Mouse (Mus musculus) left cerebral cortex, adult 2 months (tissue): Measurements from ENCODE around the gene Taf8. TPM values are rescaled to one million over a fixed set of nuclear protein-coding genes. Genes with fewer than 3 reads are reported as not detected.

Experiments
- DNase-seq, 2 experiments: peaks; one replicate each; pipeline ENCODE4 v3.0.0; 2021 to 2022; ENCODE audit warnings: low spot score in 2 of 2, mixed read lengths in 1 of 2; ENCODE audit errors: extremely low spot score in 1 of 2
- H3K27ac ChIP-seq: fragments of 200-600 bp; 2 replicates; pipeline ENCODE4 v1.8.1; 2022
- H3K4me3 ChIP-seq: fragments of 200-600 bp; 2 replicates; pipeline ENCODE4 v1.8.1; 2022
- CTCF ChIP-seq: fragments of 200-600 bp; IDR thresholded peaks from 2 replicates; pipeline ENCODE4 v1.8.1; 2022; ENCODE audit warnings: antibody characterized with exemption, mild to moderate bottlenecking, moderate library complexity
- intact Hi-C: fragments of 180-260 bp; cut with DNase I; formaldehyde crosslinking; loops from one replicate; pipeline ENCODE4 v1.15.1; 2025
- total RNA-seq, 2 experiments: library from RNA; stranded (reverse); gene quantifications; 2 replicates each; pipeline ENCODE4 v1.2.3; 2021

Taf8 gene
- total RNA-seq, 2 experiments from 2014 or later: 17.3 to 22.0 TPM

DNA sequence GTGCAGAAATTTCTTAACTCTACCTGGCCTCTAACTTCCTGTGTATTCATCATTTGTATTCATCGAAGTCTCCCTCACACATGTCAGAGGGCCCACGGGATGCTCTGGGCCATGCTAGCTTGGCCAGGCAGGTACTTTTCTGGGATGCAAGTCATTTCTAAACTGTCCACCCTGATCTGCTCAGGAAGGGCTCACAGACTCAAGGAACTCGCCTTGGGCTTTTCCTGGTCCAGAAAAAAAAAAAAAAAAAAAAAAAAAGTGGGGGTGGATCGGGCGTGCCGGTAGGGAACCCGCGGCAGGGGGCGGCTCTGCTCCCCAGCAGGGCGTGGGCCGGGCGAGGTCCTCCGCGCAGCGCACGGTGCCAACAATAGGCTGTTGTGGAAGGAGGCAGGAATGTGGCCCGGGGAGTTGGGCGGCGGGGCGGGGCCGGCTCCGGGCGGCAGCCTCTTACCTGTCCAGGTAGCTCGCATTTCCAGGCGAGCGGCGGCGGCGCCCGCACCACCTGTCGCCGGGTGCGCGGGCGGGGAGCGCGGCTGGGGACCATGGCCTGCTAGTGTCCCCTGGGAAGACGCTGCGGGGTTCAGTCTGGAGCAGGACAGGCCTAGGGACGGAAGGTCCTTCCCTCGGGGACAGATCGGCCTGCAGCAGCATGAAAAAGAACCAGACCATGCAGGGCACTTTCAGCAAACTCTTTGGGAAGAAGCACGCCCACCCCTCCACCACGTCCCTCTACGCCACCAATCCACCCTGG lies 65.8 kb downstream of the Taf8 start, which contains the start of gene AI661453:
Gene AI661453, plus strand, starts transcription at position 460 of the 751 bp plus-strand sequence.
- DNase-seq: no peak
- TF ChIP-seq CTCF: no peak
- Histone ChIP-seq H3K4me3 (peak within 1 kb of the TSS; percentile 38), H3K27ac (no peak within 1 kb of the TSS)
- intact Hi-C loops: no loop called here

Other genes starting within 250 kb of the Taf8 start
- gene Mrps10, start 133.4 kb downstream of the Taf8 start, total RNA-seq: 10 to 100 TPM; 28.4 to 29.1 TPM
- 1 to 10 TPM; 1.8 to 2.9 TPM for gene Guca1b, start 116.9 kb downstream of the Taf8 start, total RNA-seq
- gene Guca1a, start 101.7 kb downstream of the Taf8 start, total RNA-seq: not detected
- under 1 TPM; 0.61 to 0.84 TPM for gene AI661453, start 65.7 kb downstream of the Taf8 start, total RNA-seq
- not detected for gene 1700001C19Rik, start 64.9 kb downstream of the Taf8 start, total RNA-seq
- 10 to 100 TPM; 38.2 to 38.4 TPM for gene Ccnd3, start 2.8 kb upstream of the Taf8 start, total RNA-seq
- gene Bysl, start 109.2 kb upstream of the Taf8 start, total RNA-seq: 10 to 100 TPM; 18.1 to 18.8 TPM
- gene Med20, start 109.3 kb upstream of the Taf8 start, total RNA-seq: 10 to 100 TPM; 29.3 to 33.3 TPM
- 1 to 10 TPM; 7.1 TPM for gene Gm20517, start 109.3 kb upstream of the Taf8 start, total RNA-seq
- 10 to 100 TPM in 1 of 2 experiments, 1 to 10 TPM in 1; 9.6 to 13.1 TPM for gene Usp49, start 128.4 kb upstream of the Taf8 start, total RNA-seq
- 100 to 1,000 TPM; 185 to 208 TPM for gene Tomm6, start 186.1 kb upstream of the Taf8 start, total RNA-seq
- 10 to 100 TPM; 27.5 to 31.0 TPM for gene Frs3, start 186.7 kb upstream of the Taf8 start, total RNA-seq
- 1 to 10 TPM; 3.1 to 4.1 TPM for gene Gm21981, start 192.2 kb upstream of the Taf8 start, total RNA-seq
- 1 to 10 TPM; 5.2 to 6.5 TPM for gene Prickle4, start 192.4 kb upstream of the Taf8 start, total RNA-seq
- gene Pgc, start 224.6 kb upstream of the Taf8 start, total RNA-seq: not detected
- gene Tfeb, start 234.7 kb upstream of the Taf8 start, total RNA-seq: 10 to 100 TPM; 10.0 to 10.6 TPM